Mouse (Mus musculus): ENCODE measurements around the gene Sbno2.

Sbno2 gene

GRCm38 (mm10) chr10:80105460-80105859 lies at the start of gene Sbno2:
Gene Sbno2 (minus strand): TSS chr10:80105571.
- peak in 1 of 2 experiments; percentile 59 for DNase-seq (ENCODE audit: low spot score in 2 of 2)

- DNase-seq (ENCODE audit: low spot score in 2 of 2) = no peak
Observed at GRCm38 (mm10) chr10:80154384-80154783, 49.0 kb upstream of the Sbno2 start.

- no peak for DNase-seq (ENCODE audit: low spot score in 2 of 2)
Observed at GRCm38 (mm10) chr10:80153713-80154112, 48.3 kb upstream of the Sbno2 start.

GRCm38 (mm10) chr10:80152873-80153260 lies 47.5 kb upstream of the Sbno2 start:
- peak in 1 of 2 experiments; percentile 57 for DNase-seq (ENCODE audit: low spot score in 2 of 2)

GRCm38 (mm10) chr10:80152071-80152872 lies 46.9 kb upstream of the Sbno2 start:
- DNase-seq (ENCODE audit: low spot score in 2 of 2) = peak; percentile 47 to 53

GRCm38 (mm10) chr10:80151211-80152034 lies 46.1 kb upstream of the Sbno2 start:
- DNase-seq (ENCODE audit: low spot score in 2 of 2) = peak; percentile 63 to 73

GRCm38 (mm10) chr10:80150226-80151210 lies 45.1 kb upstream of the Sbno2 start:
- DNase-seq (ENCODE audit: low spot score in 2 of 2) = peak; percentile 71 to 73

GRCm38 (mm10) chr10:80149291-80150225 lies 44.2 kb upstream of the Sbno2 start:
- peak; percentile 86 to 94 for DNase-seq (ENCODE audit: low spot score in 2 of 2)

GRCm38 (mm10) chr10:80148610-80149290 lies 43.4 kb upstream of the Sbno2 start:
- peak; percentile 93 to 96 for DNase-seq (ENCODE audit: low spot score in 2 of 2)

GRCm38 (mm10) chr10:80147719-80148601 lies 42.6 kb upstream of the Sbno2 start, which contains the start of gene Midn:
Gene Midn (plus strand): TSS chr10:80148272.
- peak; percentile 71 to 74 for DNase-seq (ENCODE audit: low spot score in 2 of 2)

- DNase-seq (ENCODE audit: low spot score in 2 of 2) = peak in 1 of 2 experiments; percentile 42
Observed at GRCm38 (mm10) chr10:80147146-80147718, 41.9 kb upstream of the Sbno2 start.

- peak; percentile 32 to 53 for DNase-seq (ENCODE audit: low spot score in 2 of 2)
Observed at GRCm38 (mm10) chr10:80146568-80147011, 41.2 kb upstream of the Sbno2 start.

- DNase-seq (ENCODE audit: low spot score in 2 of 2) = peak in 1 of 2 experiments; percentile 77
Observed at GRCm38 (mm10) chr10:80145896-80146295, 40.5 kb upstream of the Sbno2 start.

- peak; percentile 77 to 86 for DNase-seq (ENCODE audit: low spot score in 2 of 2)
Observed at GRCm38 (mm10) chr10:80144864-80145838, 39.8 kb upstream of the Sbno2 start.

- DNase-seq (ENCODE audit: low spot score in 2 of 2) = no peak
Observed at GRCm38 (mm10) chr10:80144159-80144558, 38.8 kb upstream of the Sbno2 start.

- no peak for DNase-seq (ENCODE audit: low spot score in 2 of 2)
Observed at GRCm38 (mm10) chr10:80143664-80144063, 38.3 kb upstream of the Sbno2 start.

- DNase-seq (ENCODE audit: low spot score in 2 of 2) = no peak
Observed at GRCm38 (mm10) chr10:80142530-80142925, 37.2 kb upstream of the Sbno2 start.

Data from spleen, postnatal 10 days (tissue).